Mouse (Mus musculus) adrenal gland, adult 18-20 months (tissue): Measurements from ENCODE around the gene Dtwd1. TPM values are rescaled to one million over a fixed set of nuclear protein-coding genes. Genes with fewer than 3 reads are reported as not detected.
A peak's percentile ranks its signal among the peaks of the same experiment; 100 is the strongest.
"Not testable (repeated sequence)": the region's sequence is repeated elsewhere in the genome, so short reads cannot be mapped to it uniquely, and the experiment has no call there.

Experiments used
- DNase-seq, 2 experiments: peaks; one replicate each; pipeline ENCODE4 v3.0.0; 2021 to 2022; ENCODE audit warnings: low spot score in 2 of 2
- long read RNA-seq, 2 experiments: library from polyadenylated mRNA; stranded (forward); transcript quantifications; one replicate each; pipeline ENCODE4 v2.0.0; 2021
- total RNA-seq, 2 experiments: library from RNA; stranded (reverse); gene quantifications; 1 replicate in 1 of 2; 2 replicates in 1 of 2; pipeline ENCODE4 v1.2.3; 2021

The Dtwd1 gene
- total RNA-seq: 1 to 10 TPM; 6.5 to 7.6 TPM
- long read RNA-seq, experiment 1, partial matches to known transcripts: 1 of 3 reads
- long read RNA-seq, experiment 1, other reads (novel, unspliced or antisense): 0 of 3 reads
- long read RNA-seq, experiment 2, transcript Dtwd1-202 (5 exons, 1,342 nt): major isoform, 9 of 13 reads
- long read RNA-seq, experiment 2, partial matches to known transcripts: 0 of 13 reads
- long read RNA-seq, experiment 2, other reads (novel, unspliced or antisense): 4 of 13 reads

DNA sequence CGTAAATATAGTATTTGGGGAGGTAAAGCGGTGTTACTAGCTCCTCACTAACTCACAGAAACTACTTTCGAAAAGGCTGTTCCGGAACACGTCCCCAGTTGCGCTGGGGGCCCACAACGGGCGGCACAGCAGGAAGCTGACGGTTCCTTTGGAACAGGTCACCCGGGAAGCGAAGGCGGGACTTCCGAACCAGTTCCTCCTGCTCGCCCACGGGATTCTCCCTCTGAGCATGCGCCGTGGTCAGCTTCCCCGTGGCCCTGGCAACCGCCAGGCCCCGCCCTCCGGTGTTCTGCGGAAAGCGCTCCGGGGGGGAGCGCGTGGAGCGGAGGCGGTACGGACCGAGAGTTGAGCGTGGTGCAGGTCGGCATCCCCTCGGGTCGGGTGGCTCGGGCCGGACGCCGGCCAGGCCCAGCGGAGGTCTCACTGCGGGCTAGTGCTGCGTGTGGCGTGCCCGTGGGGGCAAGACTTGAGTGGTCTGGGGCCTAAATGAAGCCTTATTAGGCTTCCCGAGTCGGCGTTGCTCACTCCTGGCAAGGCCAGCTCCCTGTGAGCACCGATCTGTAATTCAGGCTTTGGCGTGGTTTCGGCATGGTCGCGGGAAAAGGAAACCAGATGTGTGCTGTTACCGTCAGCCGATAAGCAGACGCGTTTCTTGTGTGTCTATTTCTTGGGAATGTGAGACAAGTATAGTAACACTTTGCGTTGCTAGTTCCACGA is at the start of gene Dtwd1, which contains the start of gene Fam227b:
Dtwd1 (plus strand) TSS at position 287 of the 717 bp plus-strand sequence.
Fam227b (minus strand) TSS at position 150 of the 717 bp plus-strand sequence.
- peak; percentile 99 for DNase-seq

DNA sequence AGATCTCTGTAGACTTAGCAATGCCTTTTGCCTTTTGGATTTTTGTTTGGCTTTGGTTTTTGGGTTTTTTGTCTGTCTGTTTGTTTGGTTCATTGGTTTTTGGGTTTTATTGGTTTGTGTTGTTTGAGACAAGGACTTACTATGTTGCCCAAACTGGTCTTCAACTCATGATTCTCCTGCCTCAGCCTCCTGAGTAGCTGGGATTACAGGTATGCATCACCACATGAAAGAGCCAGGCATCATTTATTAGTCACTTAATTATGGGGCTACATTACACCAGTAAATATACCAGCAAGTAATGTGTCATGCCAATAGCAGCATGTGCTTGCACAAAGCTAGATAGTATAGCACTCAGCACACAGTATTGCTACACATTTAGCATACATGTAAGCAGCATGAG is 4.2 kb upstream of the Dtwd1 start:
- no peak for DNase-seq

DNA sequence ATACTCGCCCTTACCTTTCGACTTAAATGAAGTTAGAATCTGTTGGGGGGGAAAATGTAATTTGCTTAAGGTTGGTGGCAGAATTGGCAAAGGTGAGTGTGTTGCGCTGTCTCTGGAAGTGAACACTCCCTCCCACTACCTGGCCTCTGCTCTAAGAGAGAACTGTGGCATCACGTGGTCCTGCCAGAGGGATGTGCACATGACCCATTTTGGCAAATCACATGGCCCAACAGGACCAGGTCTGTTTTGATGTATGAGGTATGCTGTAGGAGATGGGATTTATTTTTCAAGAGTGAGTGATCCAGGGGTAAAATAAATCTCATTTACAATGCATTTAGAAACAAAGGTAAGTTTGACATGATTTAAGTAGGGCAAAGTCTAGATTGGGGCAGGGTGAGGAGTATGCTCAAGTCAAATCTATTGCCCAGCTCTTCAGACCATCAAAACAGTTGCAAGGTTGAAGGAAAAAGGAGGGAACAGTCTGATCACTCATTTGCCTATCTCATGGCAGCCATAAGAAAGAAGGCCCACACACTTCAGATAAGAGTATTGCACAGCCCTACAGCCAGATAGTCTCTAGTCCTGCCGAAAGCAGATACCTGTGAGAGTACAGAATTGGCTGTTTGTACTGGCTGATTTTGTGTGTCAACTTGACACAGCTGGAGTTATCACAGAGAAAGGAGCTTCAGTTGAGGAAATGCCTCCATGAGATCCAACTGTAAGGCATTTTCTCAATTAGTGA is 13.5 kb downstream of the Dtwd1 start:
- no peak for DNase-seq

GRCm38 (mm10) chr2:126166335-126166734 is 14.4 kb downstream of the Dtwd1 start:
- no peak for DNase-seq

GRCm38 (mm10) chr2:126166848-126167617 is 15.1 kb downstream of the Dtwd1 start:
- DNase-seq: no peak

- DNase-seq: no peak
Observed at GRCm38 (mm10) chr2:126171427-126171826, 19.5 kb downstream of the Dtwd1 start.

DNA sequence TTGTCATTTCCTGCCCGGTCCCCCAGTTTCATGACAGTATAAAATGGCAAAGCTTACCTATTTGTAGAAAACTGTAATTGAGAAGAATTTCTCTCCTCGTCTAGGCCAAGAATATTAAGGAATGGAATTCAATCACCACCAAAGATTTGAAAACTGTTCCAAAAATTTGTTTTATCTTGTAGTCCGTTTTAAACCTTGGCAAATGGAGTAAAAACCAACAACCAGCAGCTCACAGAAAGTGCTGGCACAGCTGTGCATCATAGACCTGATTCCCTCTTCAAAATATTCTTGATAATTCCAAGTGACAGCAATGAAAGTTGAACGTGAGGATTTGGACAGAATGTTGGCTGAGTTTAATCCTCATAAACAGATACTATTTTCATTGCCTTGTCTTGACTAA is 39.4 kb downstream of the Dtwd1 start:
- no peak for DNase-seq

DNA sequence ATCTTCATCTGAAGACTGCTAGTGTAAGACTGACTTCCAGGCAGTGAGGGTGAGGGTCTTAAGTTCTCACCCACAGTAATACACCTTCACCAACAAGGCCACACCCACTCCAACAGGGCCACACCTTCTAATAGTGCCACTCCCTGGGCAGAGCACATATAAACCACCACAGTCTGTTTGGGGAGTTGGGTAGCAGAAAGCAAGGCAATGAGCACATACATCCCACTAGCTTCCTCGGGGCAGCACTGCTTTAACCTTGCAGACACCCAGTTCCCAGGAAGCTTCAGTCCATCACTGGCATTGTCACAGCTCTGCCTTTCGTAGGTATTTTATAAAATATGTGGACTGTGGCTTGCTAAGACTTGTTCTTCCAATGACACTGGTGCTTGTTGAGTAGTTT is 40.2 kb downstream of the Dtwd1 start:
- DNase-seq: no peak

- no peak for DNase-seq
Observed at GRCm38 (mm10) chr2:126195631-126196356, 43.9 kb downstream of the Dtwd1 start.

DNA sequence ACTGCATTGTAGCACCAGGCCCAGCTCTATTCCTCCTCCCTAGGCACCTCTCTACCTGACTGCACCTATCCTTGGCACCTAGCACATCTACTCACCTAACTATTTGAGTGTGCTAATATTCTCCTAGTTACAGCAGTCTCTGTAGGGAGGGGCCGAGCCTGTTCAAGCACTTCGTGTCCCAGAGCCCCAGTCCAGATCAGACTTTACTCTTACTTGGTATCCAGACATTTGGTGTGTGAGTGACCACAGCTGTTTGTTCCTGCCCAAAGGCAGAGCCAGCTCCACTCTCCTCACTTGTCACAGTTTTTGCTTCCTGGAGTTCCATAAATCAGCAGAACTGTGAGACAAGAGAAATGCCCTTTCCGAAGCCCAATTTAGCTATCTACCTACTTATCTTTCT is 47.0 kb downstream of the Dtwd1 start:
- DNase-seq: no peak

DNA sequence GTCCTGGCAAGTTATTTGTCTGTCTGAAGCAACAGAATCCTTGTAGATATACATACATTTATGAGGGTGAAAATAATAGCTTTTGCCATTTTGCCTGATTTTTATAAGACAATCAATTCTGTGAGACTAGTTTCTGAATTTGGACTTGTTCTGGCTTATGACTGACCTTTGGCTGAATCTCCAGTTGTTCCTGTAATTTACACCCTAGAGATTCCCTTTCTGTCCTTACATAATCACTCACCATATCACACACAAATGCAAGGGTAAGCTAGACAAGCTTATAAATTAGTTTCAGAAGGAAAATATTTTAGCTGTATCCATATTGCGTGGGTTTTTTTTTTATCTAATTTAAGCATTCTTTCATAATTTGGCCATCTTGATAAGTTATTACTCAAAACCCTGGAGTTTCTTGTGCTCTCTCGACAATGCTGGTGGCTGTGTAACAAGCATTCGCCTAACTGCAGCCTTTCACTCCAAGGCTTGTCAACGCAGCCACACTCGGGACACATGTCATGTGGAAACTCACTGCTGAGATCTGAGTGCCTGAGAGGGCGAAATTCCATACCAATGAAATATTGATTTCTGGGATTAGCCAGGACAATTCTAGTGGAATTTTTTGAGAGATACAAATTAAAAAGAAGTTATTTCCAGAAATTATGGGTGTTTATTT is 59.2 kb downstream of the Dtwd1 start:
- no peak for DNase-seq

GRCm38 (mm10) chr2:126214800-126215199 is 62.9 kb downstream of the Dtwd1 start, which contains the start of gene Gm17555:
Gm17555 (plus strand) TSS chr2:126215100.
- not testable (repeated sequence) for DNase-seq

Other genes with a start within 250 kb of the Dtwd1 start
- under 1 TPM; 0.30 to 0.54 TPM for gene Fgf7, start 117.5 kb upstream of the Dtwd1 start, total RNA-seq
- not detected for gene Fam227b, start 137 bp upstream of the Dtwd1 start, total RNA-seq
- not detected for gene Gm17555, start 63.0 kb downstream of the Dtwd1 start, total RNA-seq